10 mouse cellular contexts compared by ENCODE assay signal in the genomic region with DNA sequence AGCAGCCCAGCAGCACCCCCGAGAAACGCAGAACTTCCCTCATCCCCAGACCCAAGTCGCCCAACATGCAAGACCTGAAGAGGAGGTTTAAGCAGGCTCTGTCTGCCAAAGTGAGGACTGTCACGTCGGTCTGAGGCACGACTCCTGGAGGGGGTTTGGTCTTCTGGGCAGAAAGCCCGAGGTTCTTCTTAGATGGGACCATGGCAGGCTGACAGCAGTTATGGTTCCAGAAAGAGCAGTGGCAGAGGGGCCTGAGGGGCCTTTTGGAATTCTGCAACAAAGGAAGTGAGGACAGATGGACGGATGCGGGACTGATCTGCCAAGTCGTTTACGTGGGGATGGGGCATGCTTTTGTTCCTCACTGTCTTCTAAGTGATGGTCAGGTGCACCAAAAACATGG. TPM values are rescaled to one million over a fixed set of nuclear protein-coding genes. Genes with fewer than 3 reads are reported as not detected.
DNase-seq lines count a peak whose midpoint lies in the region; ATAC-seq and TF ChIP-seq lines count a peak whose summit lies in the region.
"Had no signal": no experiment of that assay in that cellular context is flagged by ENCODE, and none has a peak within 500 bp of the region (broad histone marks: within the 10 kb centered on the region; RNA-seq: fewer than 3 reads in every experiment).

No protein-coding gene starts in this region.

- no peak overlapping the region for H3K9ac ChIP-seq in hindbrain, embryonic 12.5 days
- no peak overlapping the region for H3K9ac ChIP-seq in hindbrain, embryonic 11.5 days (ENCODE audit: low read depth, low read length)
- no peak overlapping the region for H3K9ac ChIP-seq in embryonic facial prominence, embryonic 11.5 days (replicated peaks; ENCODE audit: low read length)
- H3K9ac ChIP-seq in limb, embryonic 11.5 days (ENCODE audit: low read length): no peak overlapping the region
- H3K9ac ChIP-seq: forebrain, embryonic 12.5 days had no signal

- TF ChIP-seq POLR2A in brain, embryonic 14.5 days (IDR thresholded peaks at IDR 0.05; ENCODE audit: borderline replicate concordance, extremely low read depth, insufficient read depth, insufficient read length, poor library complexity, severe bottlenecking): no peak

- 78% methylated on average over 11 of the region's 11 CpGs for WGBS in hindbrain, embryonic 12.5 days
- WGBS in hindbrain, embryonic 11.5 days: 81% methylated on average over 11 of the region's 11 CpGs
- WGBS in embryonic facial prominence, embryonic 11.5 days: 83% methylated on average over 11 of the region's 11 CpGs
- WGBS in limb, embryonic 11.5 days: 84% methylated on average over 11 of the region's 11 CpGs

- peaks cover 16% of the 10 kb centered on the region; the same call in 1 of the 2 replicates for H3K36me3 ChIP-seq in hindbrain, embryonic 12.5 days
- H3K36me3 ChIP-seq in hindbrain, embryonic 11.5 days (ENCODE audit: control insufficient read depth, insufficient read depth, low read length): peaks cover 9% of the 10 kb centered on the region; the same call in 1 of the 2 replicates
- H3K36me3 ChIP-seq in embryonic facial prominence, embryonic 11.5 days (replicated peaks; ENCODE audit: control insufficient read depth, insufficient read depth, low read depth, low read length): no peaks in the 10 kb centered on the region; the same call in none of the 2 replicates
- peaks cover 12% of the 10 kb centered on the region for H3K36me3 ChIP-seq in limb, embryonic 11.5 days (ENCODE audit: control insufficient read depth, insufficient read depth, low read length)

- H3K9me3 ChIP-seq in hindbrain, embryonic 12.5 days (replicated peaks): no peaks in the 10 kb centered on the region
- no peaks in the 10 kb centered on the region for H3K9me3 ChIP-seq in hindbrain, embryonic 11.5 days (ENCODE audit: control insufficient read depth, low read length)
- no peaks in the 10 kb centered on the region for H3K9me3 ChIP-seq in embryonic facial prominence, embryonic 11.5 days (replicated peaks; ENCODE audit: control insufficient read depth, low read length)
- no peaks in the 10 kb centered on the region for H3K9me3 ChIP-seq in limb, embryonic 11.5 days (ENCODE audit: control insufficient read depth, low read length)
- H3K9me3 ChIP-seq: forebrain, embryonic 12.5 days had no signal

- no peak for ATAC-seq in hindbrain, embryonic 12.5 days (ENCODE audit: low FRiP score)
- ATAC-seq in hindbrain, embryonic 11.5 days (ENCODE audit: low FRiP score): no peak
- no peak for ATAC-seq in embryonic facial prominence, embryonic 11.5 days (replicated peaks; ENCODE audit: insufficient number of reproducible peaks, low FRiP score, low TSS enrichment, low read depth)
- ATAC-seq in limb, embryonic 11.5 days (ENCODE audit: insufficient number of reproducible peaks, low FRiP score, low TSS enrichment, low read depth): no peak

- H3K27me3 ChIP-seq in hindbrain, embryonic 12.5 days: 0 out of 2 replicates have a peak, but pooled peaks cover 3% of the 10 kb centered on the region
- no peaks in the 10 kb centered on the region for H3K27me3 ChIP-seq in hindbrain, embryonic 11.5 days (ENCODE audit: control insufficient read depth, insufficient read depth, low read length)
- no peaks in the 10 kb centered on the region for H3K27me3 ChIP-seq in embryonic facial prominence, embryonic 11.5 days (ENCODE audit: control insufficient read depth, insufficient read depth, low read length)
- H3K27me3 ChIP-seq in limb, embryonic 11.5 days (ENCODE audit: control insufficient read depth, insufficient read depth, low read length): no peaks in the 10 kb centered on the region

- no peak for DNase-seq in hindbrain, embryonic 11.5 days (ENCODE audit: low spot score)
- DNase-seq in brain, embryonic 14.5 days (ENCODE audit: low read depth): peak; percentile 53
- no peak for DNase-seq in embryonic facial prominence, embryonic 11.5 days (ENCODE audit: low spot score)
- DNase-seq in limb, embryonic 11.5 days (ENCODE audit: low spot score): no peak
- no peak for DNase-seq in natural killer cell, adult 2 months (ENCODE audit: low spot score in 2 of 2)
- DNase-seq in ovary, postnatal 36 days (ENCODE audit: low spot score): no peak
- DNase-seq in urinary bladder, postnatal 36 days (ENCODE audit: low spot score in 2 of 2): no peak
- DNase-seq: cerebellum, adult 18-20 months had no signal

- no peak for TF ChIP-seq CTCF in brain, embryonic 14.5 days (IDR thresholded peaks at IDR 0.05; ENCODE audit: borderline replicate concordance, extremely low read depth, insufficient read depth, insufficient read length)

- peaks cover 53% of the 10 kb centered on the region for H3K4me1 ChIP-seq in hindbrain, embryonic 12.5 days
- peaks cover 8% of the 10 kb centered on the region; the same call in 1 of the 2 replicates for H3K4me1 ChIP-seq in hindbrain, embryonic 11.5 days (replicated peaks; ENCODE audit: control insufficient read depth, insufficient read depth, low read length)
- peaks cover 13% of the 10 kb centered on the region; the same call in 1 of the 2 replicates for H3K4me1 ChIP-seq in embryonic facial prominence, embryonic 11.5 days (ENCODE audit: control insufficient read depth, insufficient read depth, low read length)
- peaks cover 62% of the 10 kb centered on the region for H3K4me1 ChIP-seq in limb, embryonic 11.5 days (ENCODE audit: control insufficient read depth, insufficient read depth, low read length)

- no peak overlapping the region for H3K27ac ChIP-seq in hindbrain, embryonic 12.5 days
- no peak overlapping the region for H3K27ac ChIP-seq in hindbrain, embryonic 11.5 days (ENCODE audit: low read depth, low read length)
- H3K27ac ChIP-seq in embryonic facial prominence, embryonic 11.5 days (replicated peaks; ENCODE audit: low read depth, low read length): no peak overlapping the region
- 0 out of 2 replicates have a peak overlapping the region, but pooled peaks have one; percentile 61 for H3K27ac ChIP-seq in limb, embryonic 11.5 days (replicated peaks; ENCODE audit: low read depth, low read length)

- H3K4me3 ChIP-seq in hindbrain, embryonic 12.5 days: no peak overlapping the region
- H3K4me3 ChIP-seq in hindbrain, embryonic 11.5 days (ENCODE audit: low read depth, low read length): no peak overlapping the region
- no peak overlapping the region; the same call in 1 of the 2 replicates for H3K4me3 ChIP-seq in embryonic facial prominence, embryonic 11.5 days (ENCODE audit: low read depth, low read length)
- H3K4me3 ChIP-seq in limb, embryonic 11.5 days (ENCODE audit: low read depth, low read length): peak overlapping the region; percentile 87
- H3K4me3 ChIP-seq: forebrain, embryonic 12.5 days had no signal

- peak overlapping the region; percentile 89; the same call in 1 of the 2 replicates for H3K4me2 ChIP-seq in hindbrain, embryonic 12.5 days (replicated peaks)
- no peak overlapping the region; the same call in 1 of the 2 replicates for H3K4me2 ChIP-seq in hindbrain, embryonic 11.5 days (replicated peaks; ENCODE audit: low read depth, low read length)
- peak overlapping the region; percentile 93; the same call in 1 of the 2 replicates for H3K4me2 ChIP-seq in embryonic facial prominence, embryonic 11.5 days (ENCODE audit: low read depth, low read length)
- peak overlapping the region; percentile 92 for H3K4me2 ChIP-seq in limb, embryonic 11.5 days (ENCODE audit: low read depth, severe bottlenecking)
- H3K4me2 ChIP-seq: forebrain, embryonic 12.5 days had no signal

RNA-seq across cellular contexts. Expression of a gene that starts 3.4 kb away (rescaled TPM):
- 44.5 and 54.3 TPM in 2 replicates for polyA plus RNA-seq in hindbrain, embryonic 12.5 days (2016; fragmentation: Nextera tagmentation; extraction: Ambion mirVana)
- polyA plus RNA-seq in hindbrain, embryonic 11.5 days (2014; fragmentation: Nextera tagmentation; extraction: Ambion mirVana): 30.1 and 33.4 TPM in 2 replicates
- polyA plus RNA-seq in brain, embryonic 14.5 days (2012; rRNA removed): 16.0 and 22.4 TPM in 2 replicates
- 82.8 and 83.8 TPM in 2 replicates for polyA plus RNA-seq in embryonic facial prominence, embryonic 11.5 days (2014; fragmentation: Nextera tagmentation; extraction: Ambion mirVana)
- polyA plus RNA-seq in limb, embryonic 11.5 days (2014; fragmentation: Nextera tagmentation; extraction: Ambion mirVana): 112 and 118 TPM in 2 replicates
